Mouse (Mus musculus): ENCODE measurements around the gene Syn3. TPM values are rescaled to one million over a fixed set of nuclear protein-coding genes. Genes with fewer than 3 reads are reported as not detected.

Syn3 gene
- polyA plus RNA-seq, 1 experiment from 2014 or later = 4.0 TPM

DNA sequence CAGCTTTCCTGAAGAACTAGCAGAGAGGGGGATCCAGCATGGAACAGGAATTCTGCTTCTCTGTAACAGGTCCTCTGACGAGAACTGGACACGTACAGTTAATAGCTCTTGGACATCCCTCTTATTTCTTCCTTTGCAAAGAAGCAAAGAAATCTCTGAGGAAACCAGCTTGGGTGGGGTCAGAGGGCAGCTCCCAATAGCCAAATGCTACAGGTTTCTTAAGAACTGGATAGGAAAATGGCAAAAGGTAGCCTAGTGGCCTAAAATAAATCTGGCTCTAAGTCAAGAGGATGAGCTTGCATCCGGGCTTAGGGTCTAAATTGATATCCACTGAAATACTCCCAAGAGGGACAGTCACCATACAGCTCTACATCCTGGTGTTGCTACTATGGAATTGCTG, 225.9 kb downstream of the Syn3 start:
- WGBS = 85% methylated on average over 3 of the region's 3 CpGs
- no peak overlapping the region for H3K27ac ChIP-seq (replicated peaks; ENCODE audit: low read depth, low read length)

DNA sequence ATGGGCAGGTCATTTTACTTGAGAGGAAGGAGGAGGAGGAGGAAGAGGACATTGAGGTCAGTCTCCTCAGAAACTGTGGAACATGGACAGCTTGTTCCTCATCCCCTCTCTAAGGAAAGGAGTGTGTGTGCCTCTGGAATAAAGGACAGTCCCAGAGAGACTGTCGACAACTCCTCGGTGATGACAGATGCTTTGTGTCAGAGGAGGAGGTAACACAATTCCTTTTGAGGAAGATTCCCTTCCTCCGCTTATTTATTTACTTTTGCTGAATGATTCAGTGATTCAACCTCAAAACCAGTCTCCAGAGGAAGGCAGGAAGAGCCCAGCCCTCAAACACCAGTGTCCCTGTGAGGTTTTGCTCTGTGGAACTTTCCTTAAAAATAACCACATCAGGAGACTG, 228.4 kb downstream of the Syn3 start:
- ATAC-seq (ENCODE audit: insufficient number of reproducible peaks, low FRiP score, low TSS enrichment, low read depth) (no peak), DNase-seq (ENCODE audit: low spot score) (no peak)
- no peak overlapping the region for H3K4me3 ChIP-seq (ENCODE audit: low read depth, low read length)
- WGBS = 78% methylated on average over 3 of the region's 3 CpGs
- H3K27ac ChIP-seq (replicated peaks; ENCODE audit: low read depth, low read length) = no peak overlapping the region
- no peaks in the 10 kb centered on the region for H3K27me3 ChIP-seq (ENCODE audit: control insufficient read depth, insufficient read depth, low read length)
- peaks cover 5% of the 10 kb centered on the region for H3K4me1 ChIP-seq (ENCODE audit: control insufficient read depth, insufficient read depth, low read length)
- no peaks in the 10 kb centered on the region for H3K36me3 ChIP-seq (ENCODE audit: control insufficient read depth, insufficient read depth, low read length)
- H3K9ac ChIP-seq (ENCODE audit: low read length) = no peak overlapping the region
- H3K4me2 ChIP-seq (ENCODE audit: low read depth, severe bottlenecking) = no peak overlapping the region
- H3K9me3 ChIP-seq (ENCODE audit: control insufficient read depth, low read length) = no peaks in the 10 kb centered on the region

More for the DNA sequence above, 225.9 kb downstream of the Syn3 start:
- Histone ChIP-seq H3K4me3 (ENCODE audit: low read depth, low read length) (no peak overlapping the region), H3K4me2 (ENCODE audit: low read depth, severe bottlenecking) (no peak overlapping the region), H3K36me3 (ENCODE audit: control insufficient read depth, insufficient read depth, low read length) (no peaks in the 10 kb centered on the region), H3K4me1 (ENCODE audit: control insufficient read depth, insufficient read depth, low read length) (peaks cover 5% of the 10 kb centered on the region), H3K9ac (ENCODE audit: low read length) (no peak overlapping the region), H3K27me3 (ENCODE audit: control insufficient read depth, insufficient read depth, low read length) (no peaks in the 10 kb centered on the region), H3K9me3 (ENCODE audit: control insufficient read depth, low read length) (no peaks in the 10 kb centered on the region)
- DNase-seq (ENCODE audit: low spot score) (no peak), ATAC-seq (ENCODE audit: insufficient number of reproducible peaks, low FRiP score, low TSS enrichment, low read depth) (no peak)

DNA sequence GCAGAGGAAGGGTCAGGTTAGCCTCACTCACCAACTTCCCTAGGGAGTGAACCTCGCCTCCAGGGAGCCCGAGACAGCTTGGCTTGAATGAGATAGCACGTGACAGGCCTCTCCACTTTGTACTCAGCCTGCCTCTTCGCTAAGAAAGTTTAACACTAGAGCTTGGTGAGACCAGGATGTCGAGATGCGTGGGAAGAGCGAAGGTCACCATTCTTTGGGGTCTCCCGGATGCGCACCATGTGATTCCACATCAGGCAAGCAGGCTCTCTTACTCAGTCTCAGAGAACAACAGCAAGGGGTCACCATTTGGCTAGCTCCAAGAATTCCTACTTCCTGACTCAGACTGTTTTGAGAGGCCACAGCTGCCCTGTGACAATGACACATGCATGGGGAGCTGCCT, 234.1 kb downstream of the Syn3 start:
- 92% methylated on average over 9 of the region's 9 CpGs for WGBS
- no peak overlapping the region for H3K9ac ChIP-seq (ENCODE audit: low read length)
- DNase-seq (ENCODE audit: low spot score) = no peak
- no peaks in the 10 kb centered on the region for H3K9me3 ChIP-seq (ENCODE audit: control insufficient read depth, low read length)
- no peak for ATAC-seq (ENCODE audit: insufficient number of reproducible peaks, low FRiP score, low TSS enrichment, low read depth)
- no peaks in the 10 kb centered on the region for H3K27me3 ChIP-seq (ENCODE audit: control insufficient read depth, insufficient read depth, low read length)
- H3K4me1 ChIP-seq (ENCODE audit: control insufficient read depth, insufficient read depth, low read length) = no peaks in the 10 kb centered on the region
- no peak overlapping the region for H3K4me3 ChIP-seq (ENCODE audit: low read depth, low read length)
- H3K27ac ChIP-seq (replicated peaks; ENCODE audit: low read depth, low read length) = no peak overlapping the region
- no peaks in the 10 kb centered on the region for H3K36me3 ChIP-seq (ENCODE audit: control insufficient read depth, insufficient read depth, low read length)
- no peak overlapping the region for H3K4me2 ChIP-seq (ENCODE audit: low read depth, severe bottlenecking)

DNA sequence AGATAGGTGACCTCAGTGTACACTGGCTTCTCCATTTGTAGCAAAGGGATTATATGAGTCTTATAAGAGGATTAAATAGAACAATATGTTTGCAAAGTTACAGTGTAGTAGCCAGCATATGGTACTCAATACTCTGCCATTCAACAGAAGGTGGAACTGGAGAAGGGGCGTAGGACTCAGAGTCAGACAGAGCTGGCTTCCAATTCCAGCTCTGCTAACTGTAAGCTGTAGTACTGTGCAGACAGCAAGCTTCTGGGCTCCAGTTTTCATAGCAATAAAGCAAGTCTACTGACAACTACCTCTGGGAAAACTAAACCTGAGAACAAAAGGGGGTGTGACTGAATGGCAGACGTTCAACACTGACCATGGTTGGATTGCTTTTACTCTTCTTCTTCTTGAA, 237.0 kb downstream of the Syn3 start:
- H3K9ac ChIP-seq (ENCODE audit: low read length) = no peak overlapping the region
- H3K27ac ChIP-seq (replicated peaks; ENCODE audit: low read depth, low read length) = no peak overlapping the region
- no peaks in the 10 kb centered on the region for H3K36me3 ChIP-seq (ENCODE audit: control insufficient read depth, insufficient read depth, low read length)
- no peaks in the 10 kb centered on the region for H3K4me1 ChIP-seq (ENCODE audit: control insufficient read depth, insufficient read depth, low read length)
- H3K27me3 ChIP-seq (ENCODE audit: control insufficient read depth, insufficient read depth, low read length) = no peaks in the 10 kb centered on the region
- ATAC-seq (ENCODE audit: insufficient number of reproducible peaks, low FRiP score, low TSS enrichment, low read depth) (no peak), DNase-seq (ENCODE audit: low spot score) (no peak)
- WGBS = 85% methylated on average over 2 of the region's 2 CpGs
- no peak overlapping the region for H3K4me2 ChIP-seq (ENCODE audit: low read depth, severe bottlenecking)
- H3K9me3 ChIP-seq (ENCODE audit: control insufficient read depth, low read length) = no peaks in the 10 kb centered on the region
- no peak overlapping the region for H3K4me3 ChIP-seq (ENCODE audit: low read depth, low read length)

DNA sequence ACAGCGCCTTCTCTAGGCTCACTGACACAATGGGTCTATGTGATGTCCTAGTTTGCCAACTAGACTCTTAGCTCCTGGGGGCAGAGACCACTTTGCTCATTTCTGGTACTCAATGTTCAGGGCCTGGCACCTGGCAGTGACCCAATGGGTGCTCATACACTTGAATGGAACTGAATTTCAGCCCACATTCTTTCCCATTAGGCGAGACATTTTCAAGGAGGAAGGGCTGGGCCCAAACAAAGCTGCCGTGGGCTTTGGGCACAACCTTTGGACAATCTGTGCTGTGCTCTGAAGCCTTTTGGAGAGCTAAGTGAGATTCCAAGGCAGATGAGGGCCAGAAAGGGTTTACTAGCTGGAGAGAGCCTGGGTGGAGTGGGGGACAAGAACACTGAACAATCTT, 239.7 kb downstream of the Syn3 start:
- no peak overlapping the region for H3K9ac ChIP-seq (ENCODE audit: low read length)
- H3K9me3 ChIP-seq (ENCODE audit: control insufficient read depth, low read length) = no peaks in the 10 kb centered on the region
- no peaks in the 10 kb centered on the region for H3K4me1 ChIP-seq (ENCODE audit: control insufficient read depth, insufficient read depth, low read length)
- H3K27me3 ChIP-seq (ENCODE audit: control insufficient read depth, insufficient read depth, low read length) = no peaks in the 10 kb centered on the region
- H3K4me2 ChIP-seq (ENCODE audit: low read depth, severe bottlenecking) = no peak overlapping the region
- H3K27ac ChIP-seq (replicated peaks; ENCODE audit: low read depth, low read length) = no peak overlapping the region
- ATAC-seq (ENCODE audit: insufficient number of reproducible peaks, low FRiP score, low TSS enrichment, low read depth) = no peak
- no peak overlapping the region for H3K4me3 ChIP-seq (ENCODE audit: low read depth, low read length)
- H3K36me3 ChIP-seq (ENCODE audit: control insufficient read depth, insufficient read depth, low read length) = no peaks in the 10 kb centered on the region
- 87% methylated on average over 3 of the region's 3 CpGs for WGBS
- DNase-seq (ENCODE audit: low spot score) = no peak

DNA sequence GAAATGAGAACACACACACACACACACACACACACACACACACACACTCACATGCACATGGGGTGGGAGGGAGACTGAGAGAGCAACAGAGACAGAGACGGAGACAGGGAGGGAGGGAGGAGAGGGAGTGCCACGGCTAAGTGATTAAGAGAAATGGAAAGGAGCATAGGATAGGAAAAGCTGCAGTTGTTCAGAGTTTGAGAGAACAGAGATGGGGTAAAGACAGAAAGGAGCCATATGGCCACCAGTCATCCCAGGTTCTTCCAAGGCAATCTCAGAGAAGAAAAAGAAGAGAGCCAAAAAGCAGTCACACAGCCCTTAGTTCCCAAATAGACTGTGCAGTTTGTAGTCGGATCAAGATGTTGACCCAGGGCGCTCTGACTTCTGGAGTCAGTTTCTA, 240.7 kb downstream of the Syn3 start:
- H3K4me3 ChIP-seq (ENCODE audit: low read depth, low read length) = no peak overlapping the region
- H3K4me2 ChIP-seq (ENCODE audit: low read depth, severe bottlenecking) = no peak overlapping the region
- WGBS = 68% methylated on average over 4 of the region's 4 CpGs
- H3K9me3 ChIP-seq (ENCODE audit: control insufficient read depth, low read length) = no peaks in the 10 kb centered on the region
- H3K36me3 ChIP-seq (ENCODE audit: control insufficient read depth, insufficient read depth, low read length) = no peaks in the 10 kb centered on the region
- H3K27ac ChIP-seq (replicated peaks; ENCODE audit: low read depth, low read length) = no peak overlapping the region
- no peaks in the 10 kb centered on the region for H3K27me3 ChIP-seq (ENCODE audit: control insufficient read depth, insufficient read depth, low read length)
- DNase-seq (ENCODE audit: low spot score) (no peak), ATAC-seq (ENCODE audit: insufficient number of reproducible peaks, low FRiP score, low TSS enrichment, low read depth) (no peak)
- no peaks in the 10 kb centered on the region for H3K4me1 ChIP-seq (ENCODE audit: control insufficient read depth, insufficient read depth, low read length)
- H3K9ac ChIP-seq (ENCODE audit: low read length) = no peak overlapping the region

DNA sequence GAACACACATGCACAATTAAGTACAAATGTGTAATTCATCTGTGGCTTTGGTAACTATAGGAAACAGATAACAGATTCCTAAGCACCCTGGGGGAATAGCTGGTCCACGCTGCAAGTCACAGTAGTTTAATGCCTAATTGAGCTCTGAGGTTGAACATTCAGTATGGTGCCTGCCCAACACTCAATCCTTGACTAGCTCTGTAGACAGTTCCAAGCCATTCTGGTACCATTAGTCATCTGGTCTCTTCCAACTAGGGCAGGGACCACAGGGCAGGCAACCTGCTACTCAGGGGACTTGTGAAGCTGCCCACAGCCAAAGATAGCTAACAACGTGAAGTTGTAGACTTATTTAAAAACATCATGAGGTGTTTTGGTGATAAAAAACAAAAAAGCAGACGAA, 241.7 kb downstream of the Syn3 start:
- no peak for DNase-seq (ENCODE audit: low spot score)
- H3K27ac ChIP-seq (replicated peaks; ENCODE audit: low read depth, low read length) = no peak overlapping the region
- 81% methylated on average over 3 of the region's 3 CpGs for WGBS
- no peak overlapping the region for H3K4me2 ChIP-seq (ENCODE audit: low read depth, severe bottlenecking)
- H3K9ac ChIP-seq (ENCODE audit: low read length) = no peak overlapping the region
- no peak overlapping the region for H3K4me3 ChIP-seq (ENCODE audit: low read depth, low read length)
- no peaks in the 10 kb centered on the region for H3K4me1 ChIP-seq (ENCODE audit: control insufficient read depth, insufficient read depth, low read length)
- no peak for ATAC-seq (ENCODE audit: insufficient number of reproducible peaks, low FRiP score, low TSS enrichment, low read depth)
- no peaks in the 10 kb centered on the region for H3K36me3 ChIP-seq (ENCODE audit: control insufficient read depth, insufficient read depth, low read length)
- H3K9me3 ChIP-seq (ENCODE audit: control insufficient read depth, low read length) = no peaks in the 10 kb centered on the region
- no peaks in the 10 kb centered on the region for H3K27me3 ChIP-seq (ENCODE audit: control insufficient read depth, insufficient read depth, low read length)

DNA sequence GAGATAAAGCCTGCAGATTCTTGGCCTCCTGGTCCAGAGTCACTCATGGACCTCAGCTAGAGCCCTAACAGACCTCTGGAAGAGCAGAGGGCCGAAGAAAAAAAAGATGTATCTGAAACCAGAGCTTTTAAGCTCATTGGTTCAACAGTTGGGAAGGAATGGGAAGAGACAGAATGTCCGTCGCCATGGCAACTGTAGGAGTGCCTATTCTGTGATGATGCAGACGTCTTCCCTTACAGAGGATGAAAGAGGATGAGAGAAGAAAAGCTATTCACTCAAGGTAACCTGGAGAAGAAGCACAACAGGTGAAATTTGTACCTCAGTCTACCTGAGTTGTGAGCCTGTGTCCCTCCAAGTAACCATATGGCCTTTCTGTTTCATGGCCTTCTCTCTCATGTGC, 242.5 kb downstream of the Syn3 start:
- Histone ChIP-seq H3K4me3 (ENCODE audit: low read depth, low read length) (no peak overlapping the region), H3K4me2 (ENCODE audit: low read depth, severe bottlenecking) (no peak overlapping the region), H3K9ac (ENCODE audit: low read length) (no peak overlapping the region), H3K27ac (replicated peaks; ENCODE audit: low read depth, low read length) (no peak overlapping the region), H3K27me3 (ENCODE audit: control insufficient read depth, insufficient read depth, low read length) (no peaks in the 10 kb centered on the region), H3K4me1 (ENCODE audit: control insufficient read depth, insufficient read depth, low read length) (no peaks in the 10 kb centered on the region), H3K9me3 (ENCODE audit: control insufficient read depth, low read length) (no peaks in the 10 kb centered on the region), H3K36me3 (ENCODE audit: control insufficient read depth, insufficient read depth, low read length) (no peaks in the 10 kb centered on the region)
- WGBS = 59% methylated on average over 4 of the region's 4 CpGs
- no peak for DNase-seq (ENCODE audit: low spot score)
- no peak for ATAC-seq (ENCODE audit: insufficient number of reproducible peaks, low FRiP score, low TSS enrichment, low read depth)

DNA sequence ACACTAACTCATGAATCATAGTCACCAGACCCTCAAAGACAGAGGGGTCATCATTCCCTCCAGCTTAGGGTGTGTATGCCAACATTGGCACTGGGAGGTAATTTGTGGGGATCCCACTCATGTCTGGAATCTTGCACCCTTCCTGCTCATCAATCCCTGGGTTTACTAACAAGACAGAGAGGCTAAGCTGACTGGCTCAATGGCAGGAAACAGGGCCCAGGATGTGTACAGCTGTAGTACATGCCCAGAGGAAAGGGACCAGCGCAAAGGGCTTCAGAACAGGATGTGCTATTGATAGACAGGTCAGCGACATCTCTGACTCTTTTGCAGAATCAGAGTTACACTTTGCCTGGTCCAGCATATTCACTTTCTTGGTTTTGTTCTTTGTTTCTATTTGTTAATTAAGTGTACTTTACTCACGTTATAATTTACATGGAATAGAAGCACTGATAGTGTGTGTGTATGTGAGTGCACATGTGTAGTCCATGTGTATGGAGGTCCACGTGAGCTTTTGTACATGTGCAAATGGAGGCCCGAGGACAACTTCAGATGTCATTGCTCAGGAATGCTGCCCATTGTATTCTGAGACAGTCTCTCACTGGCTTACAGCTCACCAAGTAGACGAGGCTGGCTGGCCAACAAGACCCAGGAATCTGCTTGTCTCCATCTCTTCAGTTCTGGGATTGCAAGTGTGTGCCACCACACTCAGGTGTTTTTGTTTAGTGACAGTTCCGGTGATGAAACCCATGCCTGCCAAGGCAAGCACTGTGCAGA, 248.4 kb downstream of the Syn3 start:
- no peak overlapping the region for H3K9ac ChIP-seq (ENCODE audit: low read length)
- H3K4me2 ChIP-seq (ENCODE audit: low read depth, severe bottlenecking) = no peak overlapping the region
- H3K4me3 ChIP-seq (ENCODE audit: low read depth, low read length) = no peak overlapping the region
- H3K9me3 ChIP-seq (ENCODE audit: control insufficient read depth, low read length) = no peaks in the 10 kb centered on the region
- H3K27ac ChIP-seq (replicated peaks; ENCODE audit: low read depth, low read length) = no peak overlapping the region
- H3K27me3 ChIP-seq (ENCODE audit: control insufficient read depth, insufficient read depth, low read length) = no peaks in the 10 kb centered on the region
- ATAC-seq (ENCODE audit: insufficient number of reproducible peaks, low FRiP score, low TSS enrichment, low read depth) = no peak
- no peak for DNase-seq (ENCODE audit: low spot score)
- H3K4me1 ChIP-seq (ENCODE audit: control insufficient read depth, insufficient read depth, low read length) = no peaks in the 10 kb centered on the region
- no peaks in the 10 kb centered on the region for H3K36me3 ChIP-seq (ENCODE audit: control insufficient read depth, insufficient read depth, low read length)
- 86% methylated on average over 7 of the region's 7 CpGs for WGBS
